Mouse (Mus musculus): ENCODE data around the gene Abtb2. TPM values are rescaled to one million over a fixed set of nuclear protein-coding genes. Genes with fewer than 3 reads are reported as not detected.

Gene Abtb2
- total RNA-seq, 1 experiment from 2014 or later = 0.41 TPM

DNA sequence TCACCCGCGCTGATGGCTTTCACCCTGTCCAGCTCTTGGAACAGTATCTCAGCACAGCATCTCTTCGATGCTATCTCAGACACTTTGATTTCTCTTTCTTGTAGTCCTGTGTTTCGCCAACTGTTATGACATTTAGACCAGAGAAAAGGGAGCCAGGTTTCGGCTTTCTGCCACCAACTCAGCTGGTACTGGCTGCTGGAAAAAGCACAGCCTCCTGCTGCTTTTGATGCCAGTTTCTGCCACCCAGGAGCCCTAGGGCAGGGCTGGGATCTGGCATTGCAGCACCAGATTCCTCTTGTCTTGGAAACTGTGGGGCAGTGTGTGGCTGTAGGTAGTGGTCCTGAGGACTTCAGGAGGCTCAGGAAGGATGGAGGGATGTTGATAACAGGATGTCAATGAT lies 115.0 kb downstream of the Abtb2 start:
- no peak for ATAC-seq (replicated peaks; ENCODE audit: low read depth, poor library complexity, severe bottlenecking)

DNA sequence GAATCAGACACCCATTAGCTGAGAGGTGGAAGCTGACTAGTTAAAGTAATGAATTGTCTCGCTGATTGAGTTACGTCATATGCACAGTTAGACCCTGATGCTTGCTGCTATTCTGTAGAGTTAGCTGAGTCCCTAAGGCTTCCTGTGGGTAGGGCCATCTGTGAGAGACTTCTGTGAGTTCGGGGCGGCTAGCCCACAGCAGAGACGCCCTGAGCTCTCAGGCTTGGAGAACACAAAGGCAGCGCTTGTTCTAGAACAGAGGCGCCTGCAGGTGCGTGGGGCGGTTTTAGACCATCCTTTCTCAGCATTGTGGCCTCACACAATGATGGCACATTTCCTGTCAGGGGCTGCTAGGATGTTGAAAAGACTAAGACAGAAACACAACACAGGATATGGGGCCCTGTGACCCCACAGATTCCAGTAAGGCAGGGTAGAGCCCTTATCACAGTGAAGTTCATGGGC lies 116.2 kb downstream of the Abtb2 start:
- peak; percentile 30 for ATAC-seq (replicated peaks; ENCODE audit: low read depth, poor library complexity, severe bottlenecking)

DNA sequence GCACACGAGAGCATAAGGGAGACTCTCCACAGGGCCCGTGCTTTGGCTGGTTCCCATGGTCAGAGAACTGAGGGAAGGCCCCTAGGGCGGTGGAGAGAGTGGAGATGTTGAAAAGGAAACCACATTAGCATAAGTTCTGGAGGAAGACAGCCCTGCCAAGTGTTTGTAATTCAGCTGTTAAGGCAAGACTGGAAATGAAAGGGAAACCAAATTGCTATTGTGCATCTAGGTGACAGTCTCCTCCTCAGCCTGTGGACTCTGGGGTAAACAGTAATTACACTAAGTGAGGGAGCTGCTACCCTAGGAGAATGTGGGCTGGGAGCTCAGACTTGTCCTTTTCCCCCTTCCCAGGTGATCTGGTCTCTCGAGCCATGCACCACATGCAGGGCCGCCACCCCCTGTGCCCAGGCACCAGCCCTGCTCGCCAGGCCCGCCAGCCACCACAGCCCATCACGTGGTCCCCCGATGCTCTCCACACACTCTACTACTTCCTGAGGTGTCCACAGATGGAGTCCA lies 116.9 kb downstream of the Abtb2 start:
- ATAC-seq (replicated peaks; ENCODE audit: low read depth, poor library complexity, severe bottlenecking) = peak; percentile 51

DNA sequence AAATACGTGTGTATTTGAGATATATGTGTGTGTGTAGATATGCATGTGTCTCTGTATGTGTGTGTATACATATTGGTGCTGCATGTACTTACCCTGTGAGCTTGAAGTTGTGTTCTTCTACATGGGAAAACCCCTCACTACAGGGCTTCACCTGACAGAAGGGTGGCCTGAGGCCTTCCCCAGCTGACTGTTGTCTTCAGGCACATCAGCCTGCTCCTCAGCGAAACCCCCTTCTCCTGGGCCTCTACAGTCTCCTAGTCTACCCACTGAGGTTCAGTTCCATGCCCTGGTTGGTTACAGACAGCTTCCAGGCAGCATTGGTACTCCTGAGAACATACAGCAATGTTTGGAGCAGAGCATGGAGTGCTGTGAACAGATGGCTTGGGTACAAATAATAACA lies 118.3 kb downstream of the Abtb2 start:
- no peak for ATAC-seq (replicated peaks; ENCODE audit: low read depth, poor library complexity, severe bottlenecking)

DNA sequence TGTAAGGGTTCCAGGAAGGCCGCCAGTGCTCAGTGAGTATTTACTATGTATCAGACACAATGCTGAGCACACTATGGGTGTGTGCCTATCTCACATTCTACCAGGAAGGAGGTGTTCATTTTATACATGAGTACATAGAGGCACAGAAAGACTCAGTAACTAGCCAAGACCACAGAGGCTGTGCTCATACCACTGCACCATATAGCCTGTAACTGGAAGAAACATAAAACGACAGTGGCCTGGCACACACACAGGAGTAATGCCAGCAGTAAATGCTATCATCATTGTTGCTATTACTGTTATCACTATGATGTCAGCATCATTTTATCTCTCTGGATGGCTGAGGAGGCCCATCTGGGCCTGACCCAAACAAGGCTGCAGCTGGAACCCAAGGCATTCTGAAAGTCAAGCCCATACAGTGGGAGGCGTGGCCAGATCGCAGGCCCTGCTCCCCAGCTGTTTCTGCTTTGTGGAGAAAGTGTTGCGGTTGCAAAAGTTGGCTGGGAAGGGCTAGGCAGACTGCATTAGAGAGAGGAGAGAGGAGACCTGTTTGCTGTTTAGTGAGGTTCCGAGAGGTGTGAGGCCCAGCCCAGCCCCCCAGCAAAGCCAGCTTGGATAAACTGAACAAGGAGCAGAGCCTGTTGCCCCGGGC lies 118.9 kb downstream of the Abtb2 start:
- ATAC-seq (replicated peaks; ENCODE audit: low read depth, poor library complexity, severe bottlenecking) = peak; percentile 37

DNA sequence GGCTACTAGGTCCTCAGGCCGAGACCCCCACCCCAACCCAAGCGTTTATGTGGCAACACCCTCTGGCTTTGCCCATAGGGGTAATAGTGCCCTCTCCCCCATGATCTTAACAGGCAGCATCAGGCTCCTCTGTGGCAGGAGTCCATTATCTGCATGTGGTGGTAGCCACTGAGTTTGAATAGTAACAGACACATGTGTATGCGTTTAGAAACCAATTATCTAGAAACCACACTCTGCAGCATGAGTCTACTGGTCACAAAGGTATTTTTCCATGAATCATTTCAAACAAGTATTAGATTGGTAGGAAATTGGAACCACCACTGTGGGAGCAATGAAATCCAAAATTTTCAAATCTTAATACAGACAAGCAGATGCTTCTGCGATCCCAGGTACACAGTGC lies 119.5 kb downstream of the Abtb2 start:
- no peak for ATAC-seq (replicated peaks; ENCODE audit: low read depth, poor library complexity, severe bottlenecking)

DNA sequence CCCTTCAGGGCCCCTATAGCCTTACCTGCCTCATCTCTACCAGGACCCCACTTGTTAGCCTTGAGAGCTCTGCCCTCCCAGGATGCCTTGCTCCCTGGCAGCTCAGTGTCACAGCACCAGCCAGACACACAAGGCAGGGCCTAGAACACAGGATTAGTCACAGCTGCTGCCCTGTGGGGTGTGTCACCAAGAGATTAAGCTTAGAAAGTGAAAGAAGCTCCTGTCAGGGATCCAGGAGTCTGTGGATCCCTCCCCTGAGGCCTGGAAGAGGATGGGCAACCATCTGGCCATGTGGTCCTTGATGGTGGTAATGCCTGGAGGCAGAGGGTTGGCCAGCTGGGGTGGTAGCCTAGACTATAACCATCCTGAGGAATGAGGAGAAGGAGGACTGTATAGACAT lies 121.0 kb downstream of the Abtb2 start:
- ATAC-seq (replicated peaks; ENCODE audit: low read depth, poor library complexity, severe bottlenecking) = no peak

DNA sequence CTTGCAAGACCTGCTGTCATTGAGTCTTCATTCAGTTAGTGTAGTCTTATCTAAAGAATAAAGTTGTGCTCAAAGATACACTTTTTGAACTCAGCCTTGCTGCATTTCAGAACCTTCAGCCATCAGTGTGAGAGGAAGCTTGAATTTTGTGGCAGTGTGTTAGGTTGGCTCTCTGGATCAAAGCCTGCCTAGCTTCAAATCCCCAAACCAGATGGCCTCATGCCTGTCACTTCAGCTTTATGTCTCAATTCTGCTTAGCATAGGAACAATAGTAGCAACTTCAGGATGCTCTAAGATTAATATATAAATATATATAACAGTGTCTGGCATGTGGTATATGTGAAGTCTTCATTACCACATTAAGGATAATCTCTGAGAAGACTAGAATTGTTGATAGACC lies 121.8 kb downstream of the Abtb2 start:
- ATAC-seq (replicated peaks; ENCODE audit: low read depth, poor library complexity, severe bottlenecking) = no peak

DNA sequence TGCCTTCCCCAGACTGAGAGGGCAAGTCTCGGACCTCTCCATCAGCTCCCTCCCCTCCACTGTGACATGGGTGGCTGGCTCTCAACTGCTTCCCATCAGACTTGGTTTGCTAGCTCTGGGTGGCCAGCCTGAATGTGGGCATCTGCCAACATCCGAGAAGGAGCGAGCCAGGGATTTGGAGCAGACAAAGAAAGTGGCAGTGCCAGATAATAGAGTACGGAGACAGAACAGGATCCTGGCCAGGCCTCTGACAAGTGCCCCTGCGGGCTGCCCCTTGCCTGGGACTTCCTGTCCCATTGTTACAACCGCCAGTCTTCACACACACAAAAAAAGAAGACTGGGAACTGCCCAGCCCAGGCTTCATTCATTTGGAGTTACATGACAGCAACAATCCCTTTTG lies 124.3 kb downstream of the Abtb2 start:
- no peak for ATAC-seq (replicated peaks; ENCODE audit: low read depth, poor library complexity, severe bottlenecking)

DNA sequence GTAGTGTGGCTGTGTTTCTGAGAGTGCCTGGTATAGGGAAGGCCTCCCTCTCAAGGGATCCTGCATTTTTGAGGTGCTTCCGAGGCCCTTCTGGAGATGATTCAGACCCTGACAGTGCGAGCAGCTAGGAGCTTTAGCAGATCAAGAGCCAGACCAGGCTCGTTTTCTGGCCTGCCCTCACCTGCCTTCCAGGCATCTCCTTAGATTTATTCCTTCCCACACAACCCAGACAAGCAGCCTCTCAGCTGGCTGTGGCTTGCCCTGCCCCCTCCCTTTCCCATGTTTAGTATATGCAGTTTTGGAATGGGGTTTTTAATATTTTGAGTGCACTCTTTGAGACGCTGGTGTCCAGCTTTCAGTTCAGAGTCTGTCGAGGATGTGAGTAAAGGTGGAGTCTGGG lies 124.7 kb downstream of the Abtb2 start:
- ATAC-seq (replicated peaks; ENCODE audit: low read depth, poor library complexity, severe bottlenecking) = no peak

DNA sequence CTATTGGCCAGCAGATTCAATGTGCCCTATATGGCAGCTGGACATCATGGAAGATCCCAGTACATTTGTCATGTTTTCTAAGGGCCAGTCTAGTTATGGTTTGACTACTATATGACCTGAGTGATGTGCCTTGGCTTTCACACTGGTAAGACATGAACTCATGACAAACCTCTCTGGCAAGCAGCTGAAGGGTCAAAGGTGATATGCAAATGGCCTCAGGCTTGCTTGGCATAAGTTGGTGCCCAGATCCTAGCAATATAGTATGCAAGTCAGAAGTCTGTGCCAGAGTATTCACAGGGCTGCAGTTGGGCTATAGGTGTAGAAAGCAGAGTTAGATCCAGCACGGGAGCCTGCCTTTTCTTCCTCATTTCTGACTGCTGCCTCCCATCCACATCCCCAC lies 125.2 kb downstream of the Abtb2 start:
- no peak for ATAC-seq (replicated peaks; ENCODE audit: low read depth, poor library complexity, severe bottlenecking)

DNA sequence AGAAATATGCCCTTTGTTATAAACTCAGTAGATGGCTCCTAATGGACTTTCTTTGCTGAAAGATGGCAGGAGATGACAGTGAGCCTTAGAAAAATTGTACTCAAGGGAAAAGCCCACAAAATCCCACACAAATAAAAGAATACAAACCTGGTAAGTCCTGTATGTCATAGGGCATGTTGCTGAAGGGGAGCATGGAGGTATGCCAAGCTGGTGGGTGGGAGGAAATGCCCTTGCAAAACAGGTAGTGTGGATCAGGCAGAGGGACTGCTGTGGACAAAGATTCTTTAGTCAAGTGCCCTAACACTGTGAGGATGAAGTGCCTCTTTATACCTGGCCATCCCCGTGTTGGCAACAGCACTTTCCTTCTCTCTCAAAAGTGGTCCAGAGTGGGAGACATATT lies 126.7 kb downstream of the Abtb2 start:
- no peak for ATAC-seq (replicated peaks; ENCODE audit: low read depth, poor library complexity, severe bottlenecking)

DNA sequence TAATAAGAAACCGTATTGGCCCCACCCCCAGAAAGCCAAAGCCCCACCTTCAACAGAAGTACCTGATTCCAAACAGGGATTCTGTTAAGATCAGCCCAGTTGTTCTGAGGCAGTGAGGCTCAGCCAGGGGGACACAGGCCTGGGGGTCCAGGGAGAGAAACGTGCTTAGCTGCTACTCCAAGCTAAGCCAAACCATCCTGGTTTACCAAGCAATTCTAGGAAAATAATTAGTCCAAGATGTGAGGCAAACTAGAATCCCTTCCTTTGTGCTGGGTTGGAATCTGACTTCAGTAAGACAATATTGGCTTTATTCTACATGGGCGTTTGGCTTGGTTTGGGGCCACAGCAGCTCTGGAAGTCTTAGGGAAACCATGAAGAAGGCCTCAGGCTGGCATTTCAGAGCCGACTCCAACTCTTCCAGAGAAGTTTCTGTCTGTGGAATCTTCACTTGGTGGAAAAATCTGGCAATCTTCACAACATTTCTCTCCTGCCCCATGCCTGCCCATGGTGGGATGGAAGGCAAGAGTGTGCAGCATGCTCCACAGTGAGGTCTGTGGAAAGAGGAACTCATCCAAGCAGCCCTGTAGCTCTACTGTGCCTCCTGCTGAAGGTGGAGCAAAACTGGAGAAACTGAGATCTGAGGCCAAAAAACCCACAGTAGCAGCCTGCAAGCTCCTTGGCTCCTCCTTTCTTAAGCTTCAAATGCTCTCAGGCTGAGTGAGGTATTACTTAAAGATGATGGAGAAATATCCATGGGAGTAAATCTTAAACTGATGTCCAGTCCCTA lies 128.9 kb downstream of the Abtb2 start:
- peak; percentile 77 for ATAC-seq (replicated peaks; ENCODE audit: low read depth, poor library complexity, severe bottlenecking)

DNA sequence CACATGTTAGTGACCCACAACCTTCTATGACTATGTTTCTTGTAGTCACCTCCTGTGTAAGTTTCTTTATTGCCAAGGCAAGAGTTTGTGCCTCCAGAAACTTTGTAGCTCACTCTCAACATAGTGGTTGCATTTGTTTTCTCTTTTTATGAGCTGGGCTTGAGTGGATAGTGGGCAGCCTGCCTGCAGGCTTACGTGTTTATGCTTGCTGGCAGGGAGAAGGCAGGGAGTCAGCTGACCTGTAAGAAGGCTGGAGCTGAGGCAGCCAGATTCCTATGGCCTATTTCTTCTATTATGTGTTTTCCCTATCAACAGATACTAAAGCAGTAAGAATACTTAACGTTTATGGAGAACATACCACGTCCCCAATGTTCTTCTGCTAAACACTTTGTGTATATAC lies 130.1 kb downstream of the Abtb2 start:
- no peak for ATAC-seq (replicated peaks; ENCODE audit: low read depth, poor library complexity, severe bottlenecking)

DNA sequence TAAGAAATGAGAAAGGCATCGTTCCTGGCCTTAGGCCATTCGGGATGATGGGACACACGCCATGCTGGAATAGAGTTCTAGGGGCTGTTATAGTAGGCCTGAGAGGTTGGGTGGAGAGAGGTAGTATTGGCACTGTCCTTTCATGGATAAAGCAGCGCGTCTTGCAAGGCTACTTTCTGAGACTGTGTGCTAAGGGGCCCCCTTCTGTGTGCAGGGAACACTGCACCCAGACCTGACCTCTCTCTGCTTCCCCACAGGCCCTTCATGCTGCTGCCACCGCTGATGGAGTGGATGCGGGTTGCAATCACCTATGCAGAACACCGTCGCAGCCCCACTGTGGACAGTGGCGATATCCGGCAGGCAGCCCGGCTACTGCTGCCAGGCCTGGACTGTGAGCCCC lies 134.4 kb downstream of the Abtb2 start:
- no peak for ATAC-seq (replicated peaks; ENCODE audit: low read depth, poor library complexity, severe bottlenecking)

DNA sequence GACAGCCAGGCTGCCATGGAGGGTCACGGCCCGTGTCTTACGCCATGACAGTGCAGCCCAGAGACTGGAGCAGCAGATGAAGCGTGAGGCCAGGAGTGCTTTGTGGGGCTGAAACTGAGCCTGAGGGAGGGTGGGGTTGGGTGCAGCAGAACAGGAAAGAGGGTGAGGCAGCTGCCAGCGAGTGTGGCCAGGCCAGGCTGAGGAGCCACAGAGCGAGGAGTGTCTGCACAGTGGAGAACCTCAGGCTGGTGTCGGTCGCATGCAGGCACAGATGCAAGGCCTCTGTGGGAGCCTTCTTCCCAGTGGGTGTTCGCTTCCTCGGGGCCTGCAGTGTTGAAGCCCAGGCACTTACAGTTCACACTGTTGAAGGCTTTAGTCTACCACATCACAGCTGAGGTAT lies 137.2 kb downstream of the Abtb2 start:
- ATAC-seq (replicated peaks; ENCODE audit: low read depth, poor library complexity, severe bottlenecking) = peak; percentile 29; the same call in 1 of the 2 replicates

DNA sequence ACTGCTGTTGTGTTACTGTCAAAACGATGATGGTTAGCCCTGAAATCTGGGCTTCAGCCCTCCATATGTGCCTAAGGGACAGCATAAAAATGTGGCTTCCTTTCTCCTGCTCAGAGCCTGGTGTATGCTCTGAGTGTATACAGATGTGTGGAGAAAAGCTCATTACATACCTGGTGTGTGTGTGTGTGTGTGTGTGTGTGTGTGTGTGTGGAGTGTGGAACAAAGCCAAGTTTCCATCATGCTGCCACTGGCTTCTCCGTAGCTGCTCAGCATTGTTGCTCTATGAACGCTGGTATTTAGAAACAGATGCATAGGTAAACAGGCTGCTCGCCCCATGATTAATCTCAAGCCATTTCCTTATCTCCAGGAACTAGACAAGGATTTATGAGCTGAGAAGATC lies 137.8 kb downstream of the Abtb2 start:
- no peak for ATAC-seq (replicated peaks; ENCODE audit: low read depth, poor library complexity, severe bottlenecking)

DNA sequence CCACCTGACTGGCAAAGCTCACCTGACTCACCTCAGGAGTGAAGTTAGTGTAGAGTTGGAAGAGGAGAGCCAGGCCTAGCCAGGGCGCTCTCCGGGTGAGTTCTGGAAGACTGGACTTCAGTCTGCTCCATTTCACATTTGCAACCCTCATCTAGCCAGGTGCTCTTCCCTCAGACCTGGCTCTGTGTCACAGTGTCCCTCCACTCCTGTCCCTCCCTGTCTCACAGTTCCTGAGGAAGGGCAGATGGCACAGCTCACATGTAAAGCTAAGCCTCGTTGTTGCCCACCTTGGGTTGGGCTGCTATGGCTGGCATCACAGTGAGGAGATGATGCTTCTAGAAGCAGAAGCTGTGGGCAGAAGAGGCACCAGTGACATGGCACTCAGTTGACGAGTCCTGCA lies 139.7 kb downstream of the Abtb2 start:
- peak; percentile 10; the same call in 1 of the 2 replicates for ATAC-seq (replicated peaks; ENCODE audit: low read depth, poor library complexity, severe bottlenecking)

DNA sequence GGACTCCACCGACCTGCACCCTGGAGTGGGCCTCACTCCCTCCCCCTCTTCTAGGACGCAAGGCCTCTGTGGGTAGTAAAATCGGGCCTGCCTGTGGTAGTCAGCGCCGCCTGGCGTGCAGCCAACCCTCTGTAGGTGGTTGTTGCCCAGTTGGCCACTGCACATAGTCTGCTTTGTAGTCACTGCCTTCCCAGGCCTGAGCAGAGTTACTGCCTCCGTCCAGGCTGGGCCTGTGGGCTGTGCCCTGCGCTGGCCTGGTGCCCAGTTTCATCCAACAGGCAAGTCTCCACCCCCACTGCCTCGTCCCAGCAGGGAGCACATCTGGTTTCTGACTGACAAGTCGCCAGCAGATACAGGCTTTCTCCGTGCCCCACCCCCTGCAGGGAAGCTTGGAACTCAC lies 140.1 kb downstream of the Abtb2 start:
- ATAC-seq (replicated peaks; ENCODE audit: low read depth, poor library complexity, severe bottlenecking) = peak; percentile 34; the same call in 1 of the 2 replicates

DNA sequence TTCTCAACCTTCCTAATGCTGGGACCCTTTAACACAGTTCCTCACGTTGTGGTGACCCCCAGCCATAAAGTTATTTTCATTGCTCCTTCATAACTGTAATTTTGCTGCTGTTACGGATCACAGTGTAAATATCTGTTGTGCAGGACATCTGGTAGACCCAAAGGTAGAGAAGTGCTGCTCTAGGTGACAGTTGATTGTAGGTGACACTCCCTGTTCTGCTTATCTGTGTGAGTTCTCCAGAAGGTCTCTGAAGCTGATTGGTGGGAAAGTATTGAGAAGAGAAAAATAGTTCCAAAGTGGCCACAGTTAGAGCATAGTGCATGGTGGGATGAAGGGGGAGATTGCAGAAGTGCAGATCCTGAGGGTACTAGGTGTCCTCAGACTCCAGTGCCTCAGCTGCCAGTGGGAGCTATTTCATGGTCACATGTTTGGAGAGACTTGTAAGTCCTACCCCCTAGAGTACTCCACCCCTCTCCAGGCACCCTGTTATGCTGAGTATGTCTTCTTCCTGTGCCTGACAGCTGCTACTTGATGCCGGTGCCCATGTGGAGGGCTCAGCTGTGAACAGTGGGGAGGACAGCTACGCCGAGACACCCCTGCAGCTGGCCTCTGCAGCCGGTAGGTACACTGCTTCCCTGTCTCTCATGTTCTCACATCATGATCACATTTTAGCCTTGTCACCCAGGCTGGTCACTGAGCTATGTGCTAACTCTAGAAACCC lies 141.1 kb downstream of the Abtb2 start:
- ATAC-seq (replicated peaks; ENCODE audit: low read depth, poor library complexity, severe bottlenecking) = no peak

DNA sequence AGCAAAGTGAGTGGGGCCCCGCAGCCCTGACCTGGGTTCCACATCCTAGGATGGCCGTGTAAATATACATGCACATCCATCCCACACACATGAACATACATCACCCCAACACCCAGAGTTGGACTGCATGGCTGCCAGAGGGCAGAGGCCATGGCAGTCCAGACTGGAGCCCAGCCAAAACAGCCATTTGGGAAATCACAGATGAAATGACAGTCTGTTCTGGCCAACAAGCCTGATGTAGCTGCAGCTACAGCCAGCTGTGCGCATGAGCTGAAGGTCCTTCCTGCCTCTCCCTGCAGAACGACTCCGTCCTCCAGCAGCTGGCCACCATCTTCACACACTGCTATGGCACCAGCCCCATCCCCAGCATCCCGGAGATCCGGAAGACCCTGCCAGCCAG lies 144.7 kb downstream of the Abtb2 start:
- ATAC-seq (replicated peaks; ENCODE audit: low read depth, poor library complexity, severe bottlenecking) = no peak

Data from common myeloid progenitor, adult 5-6 weeks (primary cell).